Mouse (Mus musculus) heart, adult 2 months (tissue): Measurements from ENCODE around the gene Reep3.

Experiments used
- CTCF ChIP-seq: fragments of 200-600 bp; IDR thresholded peaks from 2 replicates; pipeline ENCODE4 v1.8.1; 2022; ENCODE audit warnings: antibody characterized with exemption, mild to moderate bottlenecking, moderate library complexity
- POLR2A ChIP-seq: fragments of 200-500 bp; IDR thresholded peaks from 2 replicates; pipeline ENCODE4 v1.6.1; 2011; ENCODE audit warnings: mild to moderate bottlenecking, low read depth, low read length, control low read depth; ENCODE audit not compliant: insufficient read depth

GRCm38 (mm10) chr10:67126061-67126858 lies 29.5 kb upstream of the Reep3 start:
- TF ChIP-seq CTCF: no peak
- TF ChIP-seq POLR2A: no peak
